Mouse (Mus musculus) thymus, adult 2 months (tissue): ENCODE measurements around the gene 1700013G24Rik. TPM values are rescaled to one million over a fixed set of nuclear protein-coding genes. Genes with fewer than 3 reads are reported as not detected.
A peak's percentile ranks its signal among the peaks of the same experiment; 100 is the strongest.

Source experiments
- DNase-seq: peaks from one replicate; pipeline ENCODE4 v3.0.0; 2021
- H3K27ac ChIP-seq: fragments of 200-500 bp; 2 replicates; pipeline ENCODE4 v1.5.1; 2012; ENCODE audit warnings: low read length, control low read depth; ENCODE audit not compliant: control insufficient read depth, insufficient read depth
- H3K27me3 ChIP-seq: fragments of 200-500 bp; 2 replicates; pipeline ENCODE4 v1.6.1; 2012; ENCODE audit warnings: mild to moderate bottlenecking, low read length, moderate library complexity, mixed read lengths; ENCODE audit not compliant: control insufficient read depth, insufficient read depth
- H3K36me3 ChIP-seq: fragments of 200-500 bp; 2 replicates; pipeline ENCODE4 v1.6.1; 2012; ENCODE audit warnings: mild to moderate bottlenecking, low read length, moderate library complexity; ENCODE audit not compliant: control insufficient read depth, insufficient read depth
- H3K4me1 ChIP-seq: fragments of 200-500 bp; replicated peaks from 2 replicates; pipeline ENCODE4 v1.6.1; 2012; ENCODE audit warnings: low read length; ENCODE audit not compliant: control insufficient read depth, insufficient read depth
- H3K4me3 ChIP-seq: fragments of 200-500 bp; 2 replicates; pipeline ENCODE4 v1.5.1; 2012; ENCODE audit warnings: mild to moderate bottlenecking, low read length, control low read depth, moderate library complexity; ENCODE audit not compliant: control insufficient read depth, insufficient read depth
- CTCF ChIP-seq: fragments of 200-500 bp; IDR thresholded peaks from 2 replicates; pipeline ENCODE4 v1.5.1; 2012; ENCODE audit warnings: mild to moderate bottlenecking, control low read depth, low read length, moderate library complexity, borderline replicate concordance; ENCODE audit not compliant: control insufficient read depth, poor library complexity, insufficient read depth; ENCODE audit errors: extremely low read depth
- POLR2A ChIP-seq: fragments of 200-500 bp; IDR thresholded peaks from 2 replicates; pipeline ENCODE4 v1.6.1; 2012; ENCODE audit warnings: mild to moderate bottlenecking, low read length, control low read depth, moderate library complexity; ENCODE audit not compliant: control insufficient read depth, poor library complexity, insufficient read depth; ENCODE audit errors: extremely low read depth
- WGBS: fragments of 180-500 bp; shearing (Covaris S2); methylation state at CpG from one replicate; pipeline ENCODE4 v1.1.7; 2018; 5-methylcytosine and 5-hydroxymethylcytosine counted together
- polyA plus RNA-seq: library from polyadenylated mRNA; depleted of rRNA; stranded (reverse); fragments of >200 nt; gene quantifications from 2 replicates; pipeline ENCODE4 v1.2.3, GENCODE M21; 2012

Gene 1700013G24Rik
- polyA plus RNA-seq, 1 experiment: 0.22 TPM

GRCm38 (mm10) chr4:137452190-137452589 lies 894 bp upstream of the 1700013G24Rik start:
- no peaks in the 10 kb centered on the region for H3K27me3 ChIP-seq
- H3K4me1 ChIP-seq: peaks cover 2% of the 10 kb centered on the region; the same call in 1 of the 2 replicates
- no peak for DNase-seq
- no peak overlapping the region for H3K4me3 ChIP-seq
- WGBS: 96% methylated on average over 6 of the region's 6 CpGs
- TF ChIP-seq POLR2A: no peak
- no peak for TF ChIP-seq CTCF
- H3K36me3 ChIP-seq: no peaks in the 10 kb centered on the region
- no peak overlapping the region for H3K27ac ChIP-seq

DNA sequence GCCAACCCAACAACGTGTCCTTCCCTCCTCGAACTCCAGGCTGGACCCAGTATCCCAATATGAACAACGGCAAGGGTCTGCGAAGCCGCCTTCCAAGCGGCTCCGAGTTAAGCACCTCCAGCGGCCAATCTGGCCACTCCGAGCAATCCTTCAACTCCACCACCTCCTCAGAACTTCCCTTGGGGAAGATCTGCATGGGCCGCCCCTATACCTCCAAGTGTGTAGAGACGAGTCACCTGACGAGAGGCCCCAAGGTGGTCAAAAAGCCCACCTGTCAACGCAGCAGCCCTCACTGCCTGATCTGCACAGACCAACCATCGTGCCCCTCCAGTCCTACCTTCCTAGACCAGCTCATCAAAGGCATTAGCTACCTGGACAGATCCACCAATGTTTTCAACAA lies 1.5 kb downstream of the 1700013G24Rik start:
- Histone ChIP-seq H3K4me3 (no peak overlapping the region), H3K27ac (no peak overlapping the region), H3K36me3 (no peaks in the 10 kb centered on the region), H3K4me1 (peaks cover 16% of the 10 kb centered on the region), H3K27me3 (no peaks in the 10 kb centered on the region)
- WGBS: 94% methylated on average over 14 of the region's 14 CpGs
- DNase-seq: no peak
- TF ChIP-seq CTCF (no peak), POLR2A (no peak)

DNA sequence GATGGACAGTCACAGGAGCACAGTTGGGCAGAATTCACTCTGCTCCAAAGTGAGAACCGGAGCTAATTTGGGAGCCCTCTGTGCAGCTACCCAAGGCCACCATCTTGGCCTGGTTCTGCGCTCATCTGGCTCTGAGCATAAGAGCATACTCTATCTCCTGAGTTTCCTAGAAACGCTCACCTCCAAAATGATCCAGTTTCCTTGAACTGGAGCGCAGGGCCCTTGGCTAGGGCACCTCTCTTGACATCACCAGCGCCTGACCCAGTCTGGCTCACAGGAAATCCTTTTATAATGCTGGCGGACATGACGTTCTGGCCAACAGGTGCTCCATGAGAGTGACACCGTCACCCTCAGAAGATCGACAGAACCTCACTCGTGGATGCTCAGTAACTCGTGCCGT lies 3.5 kb downstream of the 1700013G24Rik start:
- H3K27me3 ChIP-seq: no peaks in the 10 kb centered on the region
- TF ChIP-seq CTCF (no peak), POLR2A (no peak)
- H3K27ac ChIP-seq: no peak overlapping the region
- peaks cover 16% of the 10 kb centered on the region for H3K4me1 ChIP-seq
- no peaks in the 10 kb centered on the region for H3K36me3 ChIP-seq
- H3K4me3 ChIP-seq: no peak overlapping the region
- WGBS: 88% methylated on average over 12 of the region's 12 CpGs
- no peak for DNase-seq

- WGBS: 77% methylated on average over 4 of the region's 4 CpGs
- TF ChIP-seq CTCF: no peak
- TF ChIP-seq POLR2A: no peak
- no peak overlapping the region for H3K4me3 ChIP-seq
- H3K4me1 ChIP-seq: peaks cover 18% of the 10 kb centered on the region
- no peak overlapping the region for H3K27ac ChIP-seq
- no peaks in the 10 kb centered on the region for H3K36me3 ChIP-seq
- DNase-seq: no peak
- H3K27me3 ChIP-seq: no peaks in the 10 kb centered on the region
Observed at GRCm38 (mm10) chr4:137457292-137457691, 4.2 kb downstream of the 1700013G24Rik start.

DNA sequence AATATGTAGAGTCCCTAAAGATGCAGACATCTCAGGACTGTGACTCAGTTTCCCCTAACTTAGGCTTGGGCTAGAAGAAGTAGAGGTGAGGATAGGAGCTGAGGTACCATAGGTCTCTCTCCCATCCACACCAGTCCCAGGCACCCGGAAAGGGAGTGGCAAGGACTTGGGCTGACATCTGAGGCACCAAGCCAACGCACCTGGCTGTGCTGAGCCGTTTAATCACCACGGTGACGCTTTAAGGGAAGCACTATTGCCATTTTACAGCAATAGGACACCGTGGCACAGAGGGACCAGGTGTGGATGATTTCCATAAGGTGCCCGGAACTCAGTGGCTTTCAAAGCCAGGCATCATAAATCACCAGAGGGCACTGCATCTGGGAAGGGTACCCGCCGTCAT lies 5.2 kb downstream of the 1700013G24Rik start:
- DNase-seq: no peak
- WGBS: 32% methylated on average over 9 of the region's 9 CpGs
- Histone ChIP-seq H3K4me3 (no peak overlapping the region), H3K36me3 (no peaks in the 10 kb centered on the region), H3K4me1 (peaks cover 22% of the 10 kb centered on the region), H3K27ac (peak overlapping the region; percentile 57; the same call in 1 of the 2 replicates), H3K27me3 (no peaks in the 10 kb centered on the region)
- TF ChIP-seq POLR2A (no peak), CTCF (no peak)

- Histone ChIP-seq H3K27me3 (no peaks in the 10 kb centered on the region), H3K4me3 (no peak overlapping the region), H3K36me3 (no peaks in the 10 kb centered on the region), H3K4me1 (peaks cover 22% of the 10 kb centered on the region), H3K27ac (no peak overlapping the region)
- DNase-seq: peak; percentile 10
- TF ChIP-seq CTCF (no peak), POLR2A (no peak)
- 29% methylated on average over 5 of the region's 5 CpGs for WGBS
Observed at GRCm38 (mm10) chr4:137458861-137459260, 5.8 kb downstream of the 1700013G24Rik start.

GRCm38 (mm10) chr4:137460676-137461075 lies 7.6 kb downstream of the 1700013G24Rik start:
- DNase-seq: no peak
- Histone ChIP-seq H3K27me3 (no peaks in the 10 kb centered on the region), H3K4me1 (peaks cover 22% of the 10 kb centered on the region), H3K4me3 (no peak overlapping the region), H3K27ac (no peak overlapping the region), H3K36me3 (no peaks in the 10 kb centered on the region)
- no peak for TF ChIP-seq POLR2A
- no peak for TF ChIP-seq CTCF
- 90% methylated on average over 14 of the region's 14 CpGs for WGBS
